8 mouse cellular contexts compared by ENCODE assay signal in genomic region chr4:98104161-98104560, GRCm38 (mm10).
DNase-seq lines count a peak whose midpoint lies in the region; ATAC-seq and TF ChIP-seq lines count a peak whose summit lies in the region.

No protein-coding gene starts in this region.

- DNase-seq in layer of hippocampus, adult 2 months (ENCODE audit: low spot score in 2 of 2), result no peak
- DNase-seq in layer of hippocampus, postnatal 14 days (ENCODE audit: low spot score in 2 of 2), result no peak
- no peak for DNase-seq in hindbrain, embryonic 14.5 days (ENCODE audit: low spot score)
- peak; percentile 84 for DNase-seq in lung, postnatal 36 days
- no peak for DNase-seq in left cerebral cortex, postnatal 14 days (ENCODE audit: low spot score in 2 of 2)
- DNase-seq in spleen, postnatal 4 days (ENCODE audit: low spot score in 2 of 2), result no peak

- ATAC-seq in embryonic facial prominence, embryonic 15.5 days (ENCODE audit: insufficient number of reproducible peaks, low FRiP score, low TSS enrichment, low read depth), result peak; percentile 56; the same call in 1 of the 2 replicates
- ATAC-seq in hindbrain, embryonic 14.5 days (ENCODE audit: low FRiP score), result no peak
- no peak for ATAC-seq in megakaryocyte-erythroid progenitor cell, adult 5-6 weeks (replicated peaks; ENCODE audit: low FRiP score, low TSS enrichment, poor library complexity, severe bottlenecking)

- no peak overlapping the region for H3K4me3 ChIP-seq in layer of hippocampus, adult 2 months
- H3K4me3 ChIP-seq in embryonic facial prominence, embryonic 15.5 days (replicated peaks), result no peak overlapping the region
- no peak overlapping the region for H3K4me3 ChIP-seq in hindbrain, embryonic 14.5 days (replicated peaks; ENCODE audit: low read length)

- intact Hi-C loops in left cerebral cortex, postnatal 14 days (cut with DNase I), result loop anchor here (5.0 to 10.0 kb wide), 3 partner anchors 102 to 229 kb away; no protein-coding TSS in a partner anchor

- H3K27ac ChIP-seq in layer of hippocampus, adult 2 months, result 0 out of 2 replicates have a peak overlapping the region, but pooled peaks have one; percentile 90
- H3K27ac ChIP-seq in embryonic facial prominence, embryonic 15.5 days (replicated peaks), result 0 out of 2 replicates have a peak overlapping the region, but pooled peaks have one; percentile 8
- H3K27ac ChIP-seq in hindbrain, embryonic 14.5 days, result 0 out of 2 replicates have a peak overlapping the region, but pooled peaks have one; percentile 45

- no peaks in the 10 kb centered on the region for H3K27me3 ChIP-seq in embryonic facial prominence, embryonic 15.5 days
- H3K27me3 ChIP-seq in hindbrain, embryonic 14.5 days (ENCODE audit: control insufficient read depth, insufficient read depth, low read length), result no peaks in the 10 kb centered on the region

- no peak overlapping the region for H3K9ac ChIP-seq in embryonic facial prominence, embryonic 15.5 days
- no peak overlapping the region for H3K9ac ChIP-seq in hindbrain, embryonic 14.5 days

- WGBS in embryonic facial prominence, embryonic 15.5 days, result 59% methylated on average over 8 of the region's 8 CpGs
- 88% methylated on average over 8 of the region's 8 CpGs for WGBS in hindbrain, embryonic 14.5 days

- no peaks in the 10 kb centered on the region for H3K36me3 ChIP-seq in embryonic facial prominence, embryonic 15.5 days
- no peaks in the 10 kb centered on the region for H3K36me3 ChIP-seq in hindbrain, embryonic 14.5 days (replicated peaks; ENCODE audit: control insufficient read depth, insufficient read depth)

- H3K9me3 ChIP-seq in embryonic facial prominence, embryonic 15.5 days (replicated peaks), result no peaks in the 10 kb centered on the region
- H3K9me3 ChIP-seq in hindbrain, embryonic 14.5 days (ENCODE audit: control insufficient read depth, low read length), result no peaks in the 10 kb centered on the region

- no peak overlapping the region for H3K4me2 ChIP-seq in embryonic facial prominence, embryonic 15.5 days (replicated peaks)
- no peak overlapping the region for H3K4me2 ChIP-seq in hindbrain, embryonic 14.5 days (replicated peaks)

- TF ChIP-seq CTCF in layer of hippocampus, adult 2 months (conservative IDR thresholded peaks at IDR 0.05), result no peak

- H3K4me1 ChIP-seq in embryonic facial prominence, embryonic 15.5 days, result peaks cover 73% of the 10 kb centered on the region
- peaks cover 57% of the 10 kb centered on the region for H3K4me1 ChIP-seq in hindbrain, embryonic 14.5 days (replicated peaks; ENCODE audit: control insufficient read depth, insufficient read depth, low read length)

Comparison
In these comparisons a context has a peak if more than half of its experiments do, and no peak if none do; other contexts are left out.
1. H3K27ac ChIP-seq: peak in every context shown above with its lines; median percentile 90 in layer of hippocampus, adult 2 months; 45 in hindbrain, embryonic 14.5 days; 8 in embryonic facial prominence, embryonic 15.5 days.